Mouse (Mus musculus): ENCODE results near the gene Snx29. TPM values are rescaled to one million over a fixed set of nuclear protein-coding genes. Genes with fewer than 3 reads are reported as not detected.

Snx29 gene
- polyA plus RNA-seq, 1 experiment from 2014 or later, result 12.5 TPM

- DNase-seq (ENCODE audit: low spot score) (no peak), ATAC-seq (replicated peaks; ENCODE audit: low FRiP score) (no peak)
- H3K27ac ChIP-seq (ENCODE audit: low read depth, low read length), result no peak overlapping the region
- WGBS, result 80% methylated on average over 4 of the region's 4 CpGs
- no peaks in the 10 kb centered on the region for H3K9me3 ChIP-seq (ENCODE audit: control insufficient read depth, low read length)
- H3K9ac ChIP-seq (ENCODE audit: low read length), result no peak overlapping the region
- no peaks in the 10 kb centered on the region for H3K36me3 ChIP-seq (ENCODE audit: control insufficient read depth, insufficient read depth, low read length)
- no peaks in the 10 kb centered on the region for H3K27me3 ChIP-seq (ENCODE audit: control insufficient read depth, insufficient read depth, low read length)
- H3K4me3 ChIP-seq (ENCODE audit: low read depth, low read length), result no peak overlapping the region
- H3K4me1 ChIP-seq (replicated peaks; ENCODE audit: control insufficient read depth, insufficient read depth, low read length), result no peaks in the 10 kb centered on the region
- H3K4me2 ChIP-seq (ENCODE audit: low read depth, low read length, severe bottlenecking), result no peak overlapping the region
Measured at GRCm38 (mm10) chr16:11690756-11691155, 368.0 kb downstream of the Snx29 start.

GRCm38 (mm10) chr16:11691487-11692200 lies 368.9 kb downstream of the Snx29 start:
- Histone ChIP-seq H3K27me3 (ENCODE audit: control insufficient read depth, insufficient read depth, low read length) (no peaks in the 10 kb centered on the region), H3K4me1 (replicated peaks; ENCODE audit: control insufficient read depth, insufficient read depth, low read length) (no peaks in the 10 kb centered on the region), H3K4me2 (ENCODE audit: low read depth, low read length, severe bottlenecking) (no peak overlapping the region), H3K9me3 (ENCODE audit: control insufficient read depth, low read length) (no peaks in the 10 kb centered on the region), H3K4me3 (ENCODE audit: low read depth, low read length) (no peak overlapping the region), H3K27ac (ENCODE audit: low read depth, low read length) (no peak overlapping the region), H3K9ac (ENCODE audit: low read length) (no peak overlapping the region), H3K36me3 (ENCODE audit: control insufficient read depth, insufficient read depth, low read length) (no peaks in the 10 kb centered on the region)
- 80% methylated on average over 9 of the region's 9 CpGs for WGBS
- DNase-seq (ENCODE audit: low spot score), result no peak
- no peak for ATAC-seq (replicated peaks; ENCODE audit: low FRiP score)

DNA sequence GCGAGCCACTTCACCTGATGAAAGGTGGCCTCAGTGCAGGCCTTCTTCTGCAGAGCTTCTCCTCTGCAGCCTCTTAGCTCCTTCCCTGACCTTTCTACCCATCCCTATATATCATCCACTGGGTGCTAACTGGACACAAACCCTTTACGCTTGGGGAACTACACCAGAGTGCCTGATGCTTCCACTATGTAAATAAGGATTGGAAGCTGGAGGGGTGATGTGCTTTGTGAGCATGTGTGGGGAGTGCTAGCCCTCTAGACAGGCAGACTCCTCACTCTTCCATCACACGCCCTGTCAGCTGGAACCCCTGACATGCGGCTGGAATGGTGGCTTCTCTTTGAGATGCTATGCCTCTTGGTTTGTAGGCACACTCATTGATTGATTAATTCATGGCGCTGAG lies 370.0 kb downstream of the Snx29 start:
- WGBS, result 81% methylated on average over 5 of the region's 5 CpGs
- H3K4me2 ChIP-seq (ENCODE audit: low read depth, low read length, severe bottlenecking), result no peak overlapping the region
- DNase-seq (ENCODE audit: low spot score), result no peak

GRCm38 (mm10) chr16:11694386-11694785 lies 371.7 kb downstream of the Snx29 start:
- H3K9me3 ChIP-seq (ENCODE audit: control insufficient read depth, low read length), result no peaks in the 10 kb centered on the region
- H3K4me2 ChIP-seq (ENCODE audit: low read depth, low read length, severe bottlenecking), result no peak overlapping the region
- DNase-seq (ENCODE audit: low spot score) (no peak), ATAC-seq (replicated peaks; ENCODE audit: low FRiP score) (no peak)
- H3K9ac ChIP-seq (ENCODE audit: low read length), result no peak overlapping the region
- no peaks in the 10 kb centered on the region for H3K36me3 ChIP-seq (ENCODE audit: control insufficient read depth, insufficient read depth, low read length)
- no peaks in the 10 kb centered on the region for H3K27me3 ChIP-seq (ENCODE audit: control insufficient read depth, insufficient read depth, low read length)
- no peaks in the 10 kb centered on the region for H3K4me1 ChIP-seq (replicated peaks; ENCODE audit: control insufficient read depth, insufficient read depth, low read length)
- 78% methylated on average over 4 of the region's 4 CpGs for WGBS
- H3K4me3 ChIP-seq (ENCODE audit: low read depth, low read length), result no peak overlapping the region
- no peak overlapping the region for H3K27ac ChIP-seq (ENCODE audit: low read depth, low read length)

More for the DNA sequence above, 370.0 kb downstream of the Snx29 start:
- H3K4me3 ChIP-seq (ENCODE audit: low read depth, low read length), result no peak overlapping the region
- no peaks in the 10 kb centered on the region for H3K4me1 ChIP-seq (replicated peaks; ENCODE audit: control insufficient read depth, insufficient read depth, low read length)
- no peaks in the 10 kb centered on the region for H3K27me3 ChIP-seq (ENCODE audit: control insufficient read depth, insufficient read depth, low read length)
- ATAC-seq (replicated peaks; ENCODE audit: low FRiP score), result no peak
- no peak overlapping the region for H3K9ac ChIP-seq (ENCODE audit: low read length)
- no peaks in the 10 kb centered on the region for H3K36me3 ChIP-seq (ENCODE audit: control insufficient read depth, insufficient read depth, low read length)
- no peak overlapping the region for H3K27ac ChIP-seq (ENCODE audit: low read depth, low read length)
- no peaks in the 10 kb centered on the region for H3K9me3 ChIP-seq (ENCODE audit: control insufficient read depth, low read length)

GRCm38 (mm10) chr16:11696767-11697166 lies 374.1 kb downstream of the Snx29 start:
- no peaks in the 10 kb centered on the region for H3K27me3 ChIP-seq (ENCODE audit: control insufficient read depth, insufficient read depth, low read length)
- no peak overlapping the region for H3K4me3 ChIP-seq (ENCODE audit: low read depth, low read length)
- H3K9me3 ChIP-seq (ENCODE audit: control insufficient read depth, low read length), result no peaks in the 10 kb centered on the region
- DNase-seq (ENCODE audit: low spot score) (no peak), ATAC-seq (replicated peaks; ENCODE audit: low FRiP score) (no peak)
- H3K27ac ChIP-seq (ENCODE audit: low read depth, low read length), result no peak overlapping the region
- no peak overlapping the region for H3K9ac ChIP-seq (ENCODE audit: low read length)
- no peak overlapping the region for H3K4me2 ChIP-seq (ENCODE audit: low read depth, low read length, severe bottlenecking)
- no peaks in the 10 kb centered on the region for H3K36me3 ChIP-seq (ENCODE audit: control insufficient read depth, insufficient read depth, low read length)
- 72% methylated on average over 3 of the region's 3 CpGs for WGBS
- H3K4me1 ChIP-seq (replicated peaks; ENCODE audit: control insufficient read depth, insufficient read depth, low read length), result no peaks in the 10 kb centered on the region

GRCm38 (mm10) chr16:11697710-11698357 lies 375.1 kb downstream of the Snx29 start:
- H3K4me3 ChIP-seq (ENCODE audit: low read depth, low read length), result no peak overlapping the region
- no peaks in the 10 kb centered on the region for H3K36me3 ChIP-seq (ENCODE audit: control insufficient read depth, insufficient read depth, low read length)
- no peaks in the 10 kb centered on the region for H3K27me3 ChIP-seq (ENCODE audit: control insufficient read depth, insufficient read depth, low read length)
- no peaks in the 10 kb centered on the region for H3K4me1 ChIP-seq (replicated peaks; ENCODE audit: control insufficient read depth, insufficient read depth, low read length)
- ATAC-seq (replicated peaks; ENCODE audit: low FRiP score) (peak; percentile 69), DNase-seq (ENCODE audit: low spot score) (no peak)
- WGBS, result 71% methylated on average over 8 of the region's 8 CpGs
- no peak overlapping the region for H3K9ac ChIP-seq (ENCODE audit: low read length)
- H3K9me3 ChIP-seq (ENCODE audit: control insufficient read depth, low read length), result no peaks in the 10 kb centered on the region
- no peak overlapping the region for H3K27ac ChIP-seq (ENCODE audit: low read depth, low read length)
- H3K4me2 ChIP-seq (ENCODE audit: low read depth, low read length, severe bottlenecking), result no peak overlapping the region

DNA sequence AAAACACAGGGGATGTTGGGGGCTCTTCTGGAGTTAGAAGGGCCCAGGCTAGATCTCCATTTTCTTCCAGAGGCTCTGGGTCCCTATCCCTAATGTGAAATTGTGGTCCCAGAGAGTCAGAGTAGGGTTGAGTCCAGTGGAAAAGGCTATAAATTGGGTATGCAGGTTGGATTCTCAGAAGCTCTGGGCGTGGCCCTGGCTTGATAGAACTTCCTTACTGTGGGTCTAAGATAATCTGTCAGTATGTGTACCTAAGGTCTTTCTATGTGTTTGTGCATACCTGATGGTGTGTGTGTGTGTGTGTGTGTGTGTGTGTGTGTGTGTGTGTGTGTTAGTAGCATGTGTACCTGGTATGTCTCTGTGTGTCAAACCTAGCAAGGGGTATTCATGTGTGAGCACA lies 378.9 kb downstream of the Snx29 start:
- Histone ChIP-seq H3K27me3 (ENCODE audit: control insufficient read depth, insufficient read depth, low read length) (no peaks in the 10 kb centered on the region), H3K4me3 (ENCODE audit: low read depth, low read length) (no peak overlapping the region), H3K4me1 (replicated peaks; ENCODE audit: control insufficient read depth, insufficient read depth, low read length) (no peaks in the 10 kb centered on the region), H3K27ac (ENCODE audit: low read depth, low read length) (no peak overlapping the region), H3K4me2 (ENCODE audit: low read depth, low read length, severe bottlenecking) (no peak overlapping the region), H3K36me3 (ENCODE audit: control insufficient read depth, insufficient read depth, low read length) (no peaks in the 10 kb centered on the region), H3K9ac (ENCODE audit: low read length) (no peak overlapping the region), H3K9me3 (ENCODE audit: control insufficient read depth, low read length) (no peaks in the 10 kb centered on the region)
- no peak for DNase-seq (ENCODE audit: low spot score)
- no peak for ATAC-seq (replicated peaks; ENCODE audit: low FRiP score)
- WGBS, result 87% methylated on average over 1 of the region's 1 CpGs

GRCm38 (mm10) chr16:11704096-11704495 lies 381.4 kb downstream of the Snx29 start:
- Histone ChIP-seq H3K27ac (ENCODE audit: low read depth, low read length) (no peak overlapping the region), H3K4me2 (ENCODE audit: low read depth, low read length, severe bottlenecking) (no peak overlapping the region), H3K27me3 (ENCODE audit: control insufficient read depth, insufficient read depth, low read length) (no peaks in the 10 kb centered on the region), H3K9me3 (ENCODE audit: control insufficient read depth, low read length) (no peaks in the 10 kb centered on the region), H3K36me3 (ENCODE audit: control insufficient read depth, insufficient read depth, low read length) (no peaks in the 10 kb centered on the region), H3K9ac (ENCODE audit: low read length) (no peak overlapping the region), H3K4me1 (replicated peaks; ENCODE audit: control insufficient read depth, insufficient read depth, low read length) (no peaks in the 10 kb centered on the region), H3K4me3 (ENCODE audit: low read depth, low read length) (no peak overlapping the region)
- WGBS, result 80% methylated on average over 5 of the region's 5 CpGs
- DNase-seq (ENCODE audit: low spot score) (no peak), ATAC-seq (replicated peaks; ENCODE audit: low FRiP score) (no peak)

- Histone ChIP-seq H3K4me2 (ENCODE audit: low read depth, low read length, severe bottlenecking) (no peak overlapping the region), H3K36me3 (ENCODE audit: control insufficient read depth, insufficient read depth, low read length) (no peaks in the 10 kb centered on the region), H3K27ac (ENCODE audit: low read depth, low read length) (no peak overlapping the region), H3K9me3 (ENCODE audit: control insufficient read depth, low read length) (no peaks in the 10 kb centered on the region), H3K27me3 (ENCODE audit: control insufficient read depth, insufficient read depth, low read length) (no peaks in the 10 kb centered on the region), H3K9ac (ENCODE audit: low read length) (no peak overlapping the region), H3K4me1 (replicated peaks; ENCODE audit: control insufficient read depth, insufficient read depth, low read length) (no peaks in the 10 kb centered on the region), H3K4me3 (ENCODE audit: low read depth, low read length) (no peak overlapping the region)
- 85% methylated on average over 4 of the region's 4 CpGs for WGBS
- DNase-seq (ENCODE audit: low spot score) (no peak), ATAC-seq (replicated peaks; ENCODE audit: low FRiP score) (no peak)
Measured at GRCm38 (mm10) chr16:11705456-11705855, 382.7 kb downstream of the Snx29 start.

Measured in forebrain, embryonic 11.5 days (tissue).